Mouse (Mus musculus) limb, embryonic 11.5 days (tissue): Measurements from ENCODE around the gene Pop5. TPM values are rescaled to one million over a fixed set of nuclear protein-coding genes. Genes with fewer than 3 reads are reported as not detected.

Experiments
- ATAC-seq: fragments of 200-750 bp; cut with Nextera tagmentation; 2 replicates; pipeline ENCODE4 v1.8.0; 2017; ENCODE audit warnings: low read depth; ENCODE audit not compliant: insufficient number of reproducible peaks, low FRiP score, low TSS enrichment
- DNase-seq: peaks from one replicate; pipeline ENCODE4 v3.0.0-alpha.2; 2015; ENCODE audit warnings: low spot score
- H3K27ac ChIP-seq: fragments of 300-500 bp; sonication (generic); replicated peaks from 2 replicates; pipeline ENCODE4 v1.5.1; 2014; ENCODE audit warnings: low read depth, mild to moderate bottlenecking, low read length
- H3K27me3 ChIP-seq: fragments of 300-500 bp; sonication (generic); 2 replicates; pipeline ENCODE4 v1.6.1; 2014; ENCODE audit warnings: mild to moderate bottlenecking, low read length, mixed read lengths; ENCODE audit not compliant: control insufficient read depth, insufficient read depth
- H3K36me3 ChIP-seq: fragments of 300-500 bp; sonication (generic); 2 replicates; pipeline ENCODE4 v1.6.1; 2014; ENCODE audit warnings: mild to moderate bottlenecking, low read length, moderate library complexity, mixed read lengths; ENCODE audit not compliant: control insufficient read depth, insufficient read depth
- H3K4me1 ChIP-seq: fragments of 300-500 bp; sonication (generic); 2 replicates; pipeline ENCODE4 v1.6.1; 2014; ENCODE audit warnings: low read length, mixed read lengths; ENCODE audit not compliant: control insufficient read depth, insufficient read depth
- H3K4me2 ChIP-seq: fragments of 300-500 bp; sonication (generic); 2 replicates; pipeline ENCODE4 v1.6.1; 2014; ENCODE audit warnings: low read depth, mild to moderate bottlenecking, moderate library complexity; ENCODE audit not compliant: severe bottlenecking
- H3K4me3 ChIP-seq: fragments of 300-500 bp; sonication (generic); 2 replicates; pipeline ENCODE4 v1.5.1; 2014; ENCODE audit warnings: low read depth, low read length
- H3K9ac ChIP-seq: fragments of 300-500 bp; sonication (generic); 2 replicates; pipeline ENCODE4 v1.6.1; 2014; ENCODE audit warnings: mild to moderate bottlenecking, low read length
- H3K9me3 ChIP-seq: fragments of 300-500 bp; sonication (generic); 2 replicates; pipeline ENCODE4 v1.6.1; 2016; ENCODE audit warnings: low read length; ENCODE audit not compliant: control insufficient read depth
- WGBS: fragments of 180-500 bp; shearing (Covaris S2); extraction: QIAGEN DNeasy Blood & Tissue Kit; methylation state at CpG from one replicate; pipeline ENCODE4 v1.1.7; 2014; 5-methylcytosine and 5-hydroxymethylcytosine counted together
- polyA plus RNA-seq: library from polyadenylated mRNA; unstranded; fragments of >200 nt; fragmentation: Nextera tagmentation; extraction: Ambion mirVana; gene quantifications from 2 replicates; pipeline ENCODE4 v1.2.1, GENCODE M21; 2014

Pop5 gene
- polyA plus RNA-seq, 1 experiment from 2014 or later, result 123 TPM

DNA sequence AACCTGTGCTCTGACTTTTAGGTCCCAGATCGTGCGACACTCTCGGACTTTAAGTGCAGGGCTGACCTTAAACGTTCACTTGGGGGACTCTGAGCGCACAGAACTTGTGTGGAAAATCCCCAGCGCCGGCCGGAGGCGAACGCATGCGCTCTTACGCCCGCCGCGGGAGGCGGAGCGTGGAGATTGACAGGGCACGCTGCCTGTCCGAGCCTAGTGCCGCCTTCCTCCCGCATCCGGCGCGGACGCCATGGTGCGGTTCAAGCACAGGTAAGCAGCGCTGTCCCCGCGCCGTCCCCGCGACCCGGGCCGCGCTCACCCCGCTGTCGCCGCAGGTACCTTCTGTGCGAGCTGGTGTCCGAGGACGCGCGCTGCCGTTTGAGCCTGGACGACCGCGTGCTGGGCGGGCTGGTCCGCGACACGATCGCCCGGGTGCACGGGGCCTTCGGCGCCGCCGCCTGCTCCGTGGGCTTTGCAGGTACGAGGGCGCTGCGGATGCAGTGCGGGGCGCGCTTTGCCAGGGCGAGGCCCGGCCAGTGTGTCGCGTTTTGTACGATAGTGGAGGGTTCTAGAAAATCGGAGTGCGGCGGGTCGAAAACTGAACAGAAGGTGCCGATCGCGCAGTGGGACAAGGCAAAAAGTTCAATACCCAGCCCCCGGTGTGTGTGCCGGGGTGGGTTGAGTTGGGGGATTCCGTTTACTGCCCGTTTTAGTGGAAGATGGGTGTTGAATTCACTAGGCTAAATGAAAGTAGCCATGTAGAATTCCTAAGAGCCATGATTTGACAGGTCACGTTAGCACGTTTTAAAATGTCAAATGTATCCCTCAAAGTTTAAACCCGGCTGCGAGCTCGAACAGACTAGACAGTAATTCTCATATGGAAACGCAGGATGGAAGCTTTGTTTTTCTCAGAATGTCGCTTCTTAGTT, 2.4 kb downstream of the Pop5 start:
- Histone ChIP-seq H3K36me3 (peaks cover 18% of the 10 kb centered on the region), H3K4me3 (peak overlapping the region; percentile 94), H3K9me3 (no peaks in the 10 kb centered on the region), H3K9ac (peak overlapping the region; percentile 74), H3K4me2 (peak overlapping the region; percentile 84), H3K4me1 (peaks cover 10% of the 10 kb centered on the region), H3K27ac (0 out of 2 replicates have a peak overlapping the region, but pooled peaks have one; percentile 18), H3K27me3 (0 out of 2 replicates have a peak, but pooled peaks cover 3% of the 10 kb centered on the region)
- DNase-seq (peak; percentile 93), ATAC-seq (peak; percentile 69; the same call in 1 of the 2 replicates)
- under 1% methylated on average over 88 of the region's 88 CpGs for WGBS

DNA sequence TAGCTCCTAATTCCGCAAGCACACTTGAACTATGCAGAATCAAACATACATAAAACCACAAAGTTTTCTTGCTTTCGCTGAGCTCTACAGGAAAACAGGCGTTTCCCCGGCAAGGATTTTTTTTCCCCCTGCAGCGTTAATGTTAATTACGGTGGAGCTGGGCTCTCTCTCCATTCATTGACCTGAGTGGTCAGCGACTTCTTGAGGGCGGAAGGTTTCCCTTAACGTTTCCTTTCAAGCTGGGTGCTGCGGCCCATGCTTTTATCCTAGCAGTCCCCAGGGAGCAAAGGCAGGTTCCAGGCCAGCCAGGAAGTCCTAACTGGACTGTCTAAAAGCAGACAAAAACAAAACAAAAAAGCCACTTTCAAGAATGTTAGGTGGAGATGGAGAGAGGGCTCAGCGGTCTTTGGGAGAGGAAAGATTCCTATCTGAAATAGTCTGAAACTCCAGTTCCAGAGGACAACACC, 3.1 kb downstream of the Pop5 start:
- 6% methylated on average over 11 of the region's 11 CpGs for WGBS
- Histone ChIP-seq H3K27me3 (0 out of 2 replicates have a peak, but pooled peaks cover 3% of the 10 kb centered on the region), H3K36me3 (peaks cover 24% of the 10 kb centered on the region), H3K9me3 (no peaks in the 10 kb centered on the region), H3K27ac (no peak overlapping the region), H3K4me3 (peak overlapping the region; percentile 94), H3K4me1 (peaks cover 10% of the 10 kb centered on the region), H3K9ac (no peak overlapping the region; the same call in 1 of the 2 replicates), H3K4me2 (peak overlapping the region; percentile 84)
- no peak for ATAC-seq
- DNase-seq, result peak; percentile 30

DNA sequence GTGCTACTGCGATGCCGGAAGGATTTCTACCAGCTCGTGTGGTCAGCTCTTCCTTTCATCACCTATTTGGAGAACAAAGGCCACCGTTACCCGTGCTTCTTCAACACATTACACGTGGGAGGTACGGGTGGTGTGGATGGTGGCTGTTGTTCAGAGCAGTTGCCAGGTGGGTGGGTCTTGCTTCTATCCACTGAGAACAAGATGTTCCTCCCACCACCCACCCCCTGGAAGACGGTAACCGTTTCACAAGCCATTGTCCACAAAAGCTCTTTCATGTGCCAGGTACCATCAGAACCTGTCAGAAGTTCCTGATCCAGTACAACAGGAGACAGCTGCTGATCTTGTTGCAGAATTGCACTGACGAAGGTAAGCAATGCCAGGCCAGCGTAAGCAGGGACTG, 4.6 kb downstream of the Pop5 start:
- Histone ChIP-seq H3K4me3 (no peak overlapping the region), H3K9ac (no peak overlapping the region), H3K4me2 (no peak overlapping the region), H3K36me3 (peaks cover 37% of the 10 kb centered on the region), H3K4me1 (peaks cover 7% of the 10 kb centered on the region), H3K27me3 (no peaks in the 10 kb centered on the region), H3K9me3 (no peaks in the 10 kb centered on the region), H3K27ac (no peak overlapping the region)
- DNase-seq, result no peak
- WGBS, result 84% methylated on average over 11 of the region's 11 CpGs
- ATAC-seq, result no peak

DNA sequence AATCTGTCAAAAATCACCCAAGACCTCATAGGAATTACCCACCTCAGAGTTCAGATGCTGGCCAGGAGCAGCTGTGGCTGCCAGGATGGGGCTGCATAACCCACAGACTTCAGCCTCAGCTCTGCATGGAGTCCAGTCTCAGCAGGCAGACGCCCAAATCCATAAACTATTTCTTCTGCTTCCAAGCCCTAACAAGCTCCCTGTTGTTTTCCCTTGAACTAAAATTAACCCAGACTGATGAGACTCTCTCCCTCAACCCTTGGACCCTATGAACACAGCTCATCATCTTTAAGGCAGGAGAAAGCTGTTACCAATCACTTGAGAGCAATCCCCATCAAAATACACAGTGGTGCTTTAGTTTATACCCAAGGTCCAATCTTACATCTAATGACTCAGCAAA, 19.8 kb downstream of the Pop5 start:
- ATAC-seq (no peak), DNase-seq (no peak)
- Histone ChIP-seq H3K36me3 (peaks cover 39% of the 10 kb centered on the region), H3K4me3 (no peak overlapping the region), H3K4me1 (no peaks in the 10 kb centered on the region), H3K27ac (no peak overlapping the region), H3K27me3 (no peaks in the 10 kb centered on the region), H3K9me3 (no peaks in the 10 kb centered on the region), H3K4me2 (no peak overlapping the region), H3K9ac (no peak overlapping the region)
- WGBS, result 76% methylated on average over 1 of the region's 1 CpGs

DNA sequence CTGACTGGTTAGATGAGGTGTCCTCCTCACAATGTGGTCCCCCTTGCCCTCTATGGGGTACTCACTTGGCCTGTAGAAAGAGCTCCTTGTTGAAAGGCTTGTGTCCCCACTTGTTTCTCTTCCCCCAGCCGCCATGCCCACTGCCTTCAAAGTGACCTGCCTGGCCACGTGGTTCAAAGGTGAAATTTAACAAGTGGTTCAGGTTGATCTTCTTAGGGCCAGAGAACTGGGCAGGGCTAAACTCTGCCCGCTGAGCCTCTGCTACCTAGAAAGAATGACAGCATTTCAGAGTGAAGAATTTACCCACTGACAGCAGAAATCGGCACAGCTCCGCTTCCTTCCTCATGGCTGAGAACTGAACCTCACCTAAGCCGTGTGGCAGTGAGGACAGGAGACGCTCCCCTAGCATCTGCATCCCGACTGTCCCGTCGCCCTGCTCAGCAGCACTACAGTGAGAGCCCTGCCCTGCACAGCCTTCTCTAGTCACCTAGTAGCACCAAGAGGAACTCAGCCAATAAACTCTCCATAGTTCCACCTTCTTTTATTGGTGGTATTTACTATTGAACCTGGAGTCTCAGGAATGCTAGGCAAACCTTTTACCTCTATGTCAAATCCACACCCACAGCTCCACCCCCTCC, 21.4 kb downstream of the Pop5 start:
- H3K36me3 ChIP-seq, result peaks cover 28% of the 10 kb centered on the region
- no peaks in the 10 kb centered on the region for H3K27me3 ChIP-seq
- no peaks in the 10 kb centered on the region for H3K4me1 ChIP-seq
- DNase-seq (no peak), ATAC-seq (no peak)
- 93% methylated on average over 10 of the region's 10 CpGs for WGBS
- H3K4me2 ChIP-seq, result no peak overlapping the region
- H3K4me3 ChIP-seq, result no peak overlapping the region
- no peak overlapping the region for H3K9ac ChIP-seq
- no peak overlapping the region for H3K27ac ChIP-seq
- H3K9me3 ChIP-seq, result no peaks in the 10 kb centered on the region

DNA sequence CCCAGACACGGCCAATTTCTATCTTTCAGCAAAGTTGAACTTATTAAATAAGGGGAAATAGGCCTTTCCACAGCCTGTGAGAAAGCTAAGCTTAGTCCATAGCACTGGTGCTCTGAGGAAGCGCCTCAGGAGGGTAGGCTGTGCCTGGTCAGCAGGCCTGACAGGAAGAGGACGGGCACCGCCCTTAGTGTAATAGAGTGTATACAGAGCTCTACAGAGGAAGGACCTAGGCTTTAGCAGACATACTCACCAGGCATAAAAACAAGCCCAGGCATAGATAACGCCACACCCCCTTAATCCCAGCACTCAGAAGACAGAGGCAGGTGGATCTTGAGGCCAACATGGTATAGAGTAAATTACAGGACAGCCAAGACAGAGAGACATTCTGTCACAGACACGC, 24.7 kb downstream of the Pop5 start:
- 86% methylated on average over 6 of the region's 6 CpGs for WGBS
- no peak overlapping the region for H3K27ac ChIP-seq
- DNase-seq, result no peak
- no peak overlapping the region for H3K9ac ChIP-seq
- H3K4me2 ChIP-seq, result no peak overlapping the region
- H3K4me3 ChIP-seq, result no peak overlapping the region
- H3K9me3 ChIP-seq, result no peaks in the 10 kb centered on the region
- peaks cover 30% of the 10 kb centered on the region for H3K36me3 ChIP-seq
- ATAC-seq, result no peak
- no peaks in the 10 kb centered on the region for H3K4me1 ChIP-seq
- H3K27me3 ChIP-seq, result no peaks in the 10 kb centered on the region

DNA sequence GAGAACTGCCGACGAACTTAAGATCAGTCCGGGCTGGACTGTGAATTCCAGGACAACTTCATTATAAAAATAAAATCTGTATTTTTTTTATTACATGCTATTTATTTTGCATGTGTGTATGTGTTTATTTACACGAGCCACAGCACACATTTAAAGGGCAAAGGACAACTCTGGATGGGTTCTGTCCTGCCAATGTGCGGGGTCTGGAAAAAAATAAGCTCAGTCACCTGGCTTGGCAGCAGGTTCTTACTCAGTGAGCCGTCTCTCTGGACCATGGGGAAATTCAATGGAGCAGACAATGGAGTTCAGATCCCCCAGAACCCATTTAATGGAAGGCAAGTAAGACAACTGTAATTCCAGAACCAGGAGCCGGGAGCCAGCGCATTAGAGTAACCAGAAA, 25.5 kb downstream of the Pop5 start:
- no peaks in the 10 kb centered on the region for H3K27me3 ChIP-seq
- no peak for DNase-seq
- H3K9ac ChIP-seq, result no peak overlapping the region
- no peak overlapping the region for H3K27ac ChIP-seq
- 89% methylated on average over 8 of the region's 8 CpGs for WGBS
- H3K9me3 ChIP-seq, result no peaks in the 10 kb centered on the region
- peaks cover 1% of the 10 kb centered on the region; the same call in 1 of the 2 replicates for H3K4me1 ChIP-seq
- no peak overlapping the region for H3K4me2 ChIP-seq
- peaks cover 26% of the 10 kb centered on the region for H3K36me3 ChIP-seq
- H3K4me3 ChIP-seq, result no peak overlapping the region
- no peak for ATAC-seq

GRCm38 (mm10) chr5:115261880-115262279, 26.2 kb downstream of the Pop5 start:
- no peak overlapping the region for H3K9ac ChIP-seq
- ATAC-seq (no peak), DNase-seq (no peak)
- H3K36me3 ChIP-seq, result peaks cover 23% of the 10 kb centered on the region
- no peaks in the 10 kb centered on the region for H3K9me3 ChIP-seq
- 87% methylated on average over 1 of the region's 1 CpGs for WGBS
- H3K27me3 ChIP-seq, result no peaks in the 10 kb centered on the region
- no peak overlapping the region for H3K27ac ChIP-seq
- H3K4me3 ChIP-seq, result no peak overlapping the region
- H3K4me1 ChIP-seq, result peaks cover 4% of the 10 kb centered on the region; the same call in 1 of the 2 replicates
- no peak overlapping the region for H3K4me2 ChIP-seq
